Mouse (Mus musculus) frontal cortex, adult 2 months (tissue): ENCODE results near the gene Parva. TPM values are rescaled to one million over a fixed set of nuclear protein-coding genes. Genes with fewer than 3 reads are reported as not detected.

Experiments
- DNase-seq, 2 experiments: peaks; one replicate each; pipeline ENCODE4 v3.0.0; 2022; ENCODE audit warnings: low spot score in 1 of 2; ENCODE audit errors: extremely low spot score in 1 of 2
- polyA plus RNA-seq: library from polyadenylated mRNA; depleted of rRNA; stranded (reverse); fragments of >200 nt; gene quantifications from 2 replicates; pipeline ENCODE4 v1.2.3, GENCODE M21; 2012; rRNA removed

The Parva gene
- polyA plus RNA-seq = 40.7 and 43.7 TPM in 2 replicates

DNA sequence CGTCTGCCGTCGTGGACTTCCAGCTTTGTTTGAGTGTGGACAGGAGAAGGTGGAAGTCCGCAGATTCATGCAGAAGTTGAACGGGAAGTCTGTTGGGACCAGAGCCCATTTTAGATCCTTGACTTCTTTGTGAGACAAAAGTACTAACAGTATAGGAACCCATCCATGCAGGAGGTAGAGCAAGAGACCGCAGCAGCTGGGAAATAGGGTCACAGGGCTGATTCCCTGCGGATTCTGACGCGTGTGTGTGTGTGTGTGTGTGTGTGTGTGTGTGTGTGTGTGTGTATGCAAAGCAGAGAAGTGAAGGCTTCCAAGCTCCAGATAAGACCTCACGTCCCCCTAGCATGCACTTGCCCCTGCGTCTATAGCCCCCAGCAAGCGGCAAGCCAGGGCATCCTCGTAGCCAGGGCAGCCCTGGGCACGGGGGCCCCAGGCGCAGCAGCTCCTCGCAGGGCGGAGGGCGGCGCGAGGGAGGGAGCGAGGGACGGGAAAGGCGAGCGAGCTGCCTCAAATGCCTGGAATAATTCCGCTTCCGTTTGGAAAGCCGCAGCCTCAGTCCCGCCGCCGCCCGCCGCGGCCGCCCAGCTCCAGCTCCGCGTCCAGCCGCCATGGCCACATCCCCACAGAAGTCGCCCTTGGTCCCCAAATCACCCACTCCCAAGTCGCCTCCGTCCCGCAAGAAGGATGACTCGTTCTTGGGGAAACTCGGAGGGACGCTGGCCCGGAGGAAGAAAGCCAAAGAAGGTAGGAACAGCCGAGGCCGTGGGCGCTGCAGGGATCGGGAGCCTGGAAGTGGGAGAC lies at the start of gene Parva:
Parva (plus strand) TSS at position 149 of the 801 bp plus-strand sequence.
- DNase-seq = peak; percentile 15 to 54

DNA sequence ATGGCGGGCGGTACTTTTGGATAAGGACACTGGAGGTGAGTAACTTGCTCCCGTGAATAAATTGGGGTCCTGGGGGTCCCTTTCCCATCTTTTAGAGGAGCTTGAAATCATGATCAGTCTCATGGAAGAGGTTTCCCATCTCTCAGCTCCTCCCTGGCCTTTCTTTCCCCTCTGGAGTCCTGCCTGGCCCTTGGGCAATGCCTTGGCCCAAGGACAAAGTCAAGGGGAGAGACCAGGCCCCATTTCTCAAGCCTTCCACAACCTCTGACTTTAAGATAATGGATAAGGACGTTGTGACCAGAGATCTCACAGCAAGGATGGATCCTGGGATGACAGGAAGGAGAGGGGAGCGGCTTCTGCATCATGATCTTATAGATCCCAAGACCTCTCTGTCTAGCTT lies 49.2 kb upstream of the Parva start:
- no peak for DNase-seq

DNA sequence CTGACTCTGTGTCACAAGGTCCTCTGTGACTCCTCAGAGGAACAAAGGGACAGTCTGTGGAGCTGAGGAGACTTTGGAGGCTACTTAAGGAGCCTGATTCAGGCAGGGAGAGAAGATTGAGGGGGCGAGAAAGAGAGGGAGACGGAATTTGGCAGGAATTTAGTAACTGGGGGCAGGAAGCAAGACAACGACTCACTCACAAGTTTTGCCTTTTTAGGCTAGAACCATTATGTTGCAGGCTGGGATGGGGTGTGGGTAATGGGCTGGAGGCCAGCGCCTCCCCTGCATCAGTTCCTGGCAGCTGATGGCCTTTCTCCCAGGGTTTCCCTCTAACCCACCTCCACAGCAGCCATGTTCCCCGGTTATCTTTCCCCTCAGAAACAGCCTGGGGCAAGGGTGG lies 48.8 kb upstream of the Parva start:
- DNase-seq = peak; percentile 72 to 82

DNA sequence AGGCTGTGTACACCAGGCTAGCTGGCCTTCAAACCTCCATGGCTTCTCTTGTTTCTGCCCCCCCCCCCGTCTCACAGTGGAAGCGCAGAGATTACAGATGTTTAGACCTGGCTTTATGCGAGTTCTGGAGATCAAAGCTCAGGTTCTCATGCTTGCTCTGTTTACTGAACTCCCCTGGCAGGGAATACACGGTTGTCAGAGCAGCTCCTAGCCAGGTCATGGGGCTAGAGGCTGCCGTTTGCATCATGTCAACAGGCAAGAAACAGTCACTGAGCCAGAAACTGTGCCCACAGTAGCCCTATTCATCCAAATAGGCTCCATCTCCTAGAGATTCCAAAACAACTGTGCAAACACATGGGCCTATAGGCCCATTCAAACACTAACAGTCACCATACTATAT lies 40.8 kb upstream of the Parva start:
- no peak for DNase-seq

DNA sequence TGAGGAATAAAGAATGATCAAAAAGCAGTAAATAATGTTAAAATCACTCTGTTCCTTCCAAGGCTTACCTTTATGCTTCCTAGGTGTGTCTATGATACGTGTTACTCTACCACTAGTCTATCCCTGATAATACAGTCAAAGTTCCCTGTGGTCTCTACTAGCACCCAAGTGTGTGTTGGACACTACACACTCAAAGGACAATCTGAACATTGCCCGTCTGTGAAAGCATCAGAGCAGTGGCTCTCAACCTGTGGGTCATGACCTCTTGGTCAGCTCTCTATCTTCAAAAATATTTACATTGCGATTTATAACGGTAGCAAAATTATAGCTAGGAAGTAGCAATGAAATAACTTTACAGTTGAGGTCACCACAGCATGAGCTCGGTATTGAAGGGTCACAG lies 39.4 kb upstream of the Parva start:
- no peak for DNase-seq

DNA sequence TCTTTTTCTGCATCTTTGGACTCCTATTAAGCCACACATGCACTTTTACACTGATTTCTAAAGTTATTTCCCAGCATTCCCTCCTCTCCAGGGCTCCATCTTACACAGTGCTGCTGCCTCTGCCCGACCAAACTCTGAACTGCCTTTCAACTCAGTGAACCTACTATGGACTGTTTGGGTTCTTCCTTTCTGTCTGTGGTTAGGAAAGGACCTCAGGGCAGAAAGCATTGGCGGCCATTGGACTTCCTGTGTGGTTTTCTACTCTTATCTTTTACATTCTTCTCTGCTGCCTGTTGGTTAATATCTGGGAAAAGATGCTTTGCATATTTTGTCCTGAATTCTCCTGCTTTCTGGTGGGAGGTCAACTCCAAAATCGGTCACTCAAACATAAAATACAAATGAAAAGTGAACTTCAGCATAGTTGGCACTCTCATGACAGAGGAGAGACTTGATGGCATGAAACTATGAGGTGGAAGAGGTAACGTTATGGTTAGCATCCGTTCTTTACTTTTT lies 38.9 kb upstream of the Parva start:
- no peak for DNase-seq

DNA sequence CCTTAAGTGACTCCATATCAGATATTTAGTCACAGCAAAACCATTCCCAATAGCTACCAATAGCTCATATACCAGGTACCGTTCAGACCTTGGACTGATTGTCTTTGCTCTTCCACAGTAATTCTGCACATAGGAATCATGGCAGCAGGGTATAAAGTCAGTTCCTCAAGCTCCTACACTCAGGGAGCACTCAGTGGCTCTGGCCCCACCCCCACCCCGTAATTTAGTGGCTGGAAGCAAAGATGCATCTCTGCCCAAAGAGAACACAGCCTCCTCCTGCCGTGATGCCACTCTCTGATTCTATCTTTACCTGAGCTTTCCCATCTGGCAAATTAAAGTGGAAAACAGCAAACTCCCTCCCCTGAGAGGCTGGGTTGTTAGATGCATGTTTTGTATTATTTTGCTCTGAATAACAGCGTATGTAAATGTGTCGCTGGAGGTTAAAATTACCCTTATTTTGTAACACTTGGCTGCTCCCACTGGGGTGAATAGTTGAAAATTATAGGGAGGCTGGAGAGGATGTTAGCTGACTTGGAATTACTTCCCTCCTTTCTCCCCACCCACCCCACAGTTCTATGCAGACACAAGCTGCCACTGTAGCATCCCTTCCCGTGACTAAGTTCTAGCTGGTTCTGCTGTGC lies 37.6 kb upstream of the Parva start:
- no peak for DNase-seq

DNA sequence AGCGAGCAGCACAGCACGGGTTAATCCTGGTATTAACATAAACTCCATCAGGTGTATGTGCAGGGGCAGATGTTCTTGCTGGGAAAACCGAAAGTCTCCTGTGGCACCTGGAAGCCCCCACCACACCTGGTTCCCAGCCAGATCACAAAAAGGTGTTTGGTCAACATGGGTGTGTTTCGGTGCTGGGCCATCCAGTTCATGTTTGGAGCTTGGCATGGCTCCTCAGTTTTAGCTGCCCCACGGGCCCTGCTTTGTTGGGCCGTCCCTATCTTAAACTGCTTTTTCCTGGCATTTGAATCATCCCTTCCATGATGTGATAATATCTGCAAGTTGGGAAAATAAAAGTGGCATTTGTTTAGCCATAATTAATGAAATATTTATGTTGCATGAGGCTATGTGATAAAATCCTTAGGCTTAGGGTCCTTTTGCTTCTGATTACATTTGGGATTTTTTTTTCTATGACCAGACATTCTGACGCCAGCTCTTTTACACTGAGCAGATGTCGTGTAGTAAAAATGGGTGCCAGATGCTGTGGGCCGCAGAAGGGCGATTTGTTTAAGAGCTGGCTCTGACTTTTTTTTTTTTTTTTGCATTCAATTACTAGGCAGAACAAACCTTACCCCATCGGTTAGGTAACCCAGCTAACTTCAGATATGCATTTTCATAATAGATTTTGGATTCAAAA lies 36.9 kb upstream of the Parva start:
- DNase-seq = peak in 1 of 2 experiments; percentile 60

DNA sequence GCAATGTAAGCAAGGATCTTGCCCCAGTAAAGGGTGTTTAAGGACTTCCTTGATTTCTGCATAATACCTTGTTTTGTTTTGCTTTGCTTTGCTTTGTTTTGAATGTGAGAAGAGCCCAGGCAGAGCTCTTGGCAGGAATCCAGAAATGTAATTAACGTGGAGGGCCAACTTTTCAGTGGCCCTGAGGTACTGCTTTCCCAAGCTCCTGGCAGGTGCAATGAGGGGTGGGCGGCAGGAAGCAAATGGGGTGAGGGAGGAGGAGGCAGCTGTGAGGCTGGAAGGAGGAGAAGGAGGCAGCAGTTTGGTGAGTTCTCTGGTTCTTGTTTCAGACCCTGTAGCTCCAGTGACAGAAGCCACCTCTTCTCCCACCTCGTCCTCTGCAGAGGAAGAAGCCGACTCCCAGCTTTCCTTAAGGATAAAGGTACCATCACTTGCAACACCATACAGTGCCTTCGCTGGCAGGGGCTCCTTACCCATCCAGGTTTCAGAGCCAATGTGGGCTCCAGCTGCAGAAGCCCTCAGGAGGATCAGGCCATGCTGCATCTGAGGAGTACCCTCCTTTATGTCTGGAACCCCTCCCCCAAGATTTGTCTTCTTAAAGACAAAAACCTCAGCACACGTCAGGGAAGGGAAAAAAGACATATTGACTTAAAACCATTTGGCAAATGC lies 36.2 kb upstream of the Parva start:
- no peak for DNase-seq

DNA sequence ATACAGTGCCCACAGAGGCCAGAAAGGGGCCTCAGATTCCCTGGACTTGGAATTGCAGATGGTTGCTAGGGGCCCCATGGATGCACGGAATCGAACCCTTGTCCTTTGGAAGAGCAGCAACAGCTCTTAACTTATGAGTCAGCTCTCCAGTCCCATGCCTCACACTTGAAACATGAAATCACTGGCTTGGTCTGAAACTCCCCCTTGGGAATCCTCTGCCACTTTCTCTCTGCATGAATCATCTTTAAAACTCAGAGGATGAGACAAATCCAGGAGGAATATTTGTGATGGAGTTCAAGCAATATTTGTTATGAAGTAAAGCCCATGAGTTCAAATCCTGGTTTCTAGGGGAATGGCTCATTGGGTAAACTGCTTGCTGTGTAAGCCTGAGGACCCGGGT lies 29.5 kb upstream of the Parva start:
- no peak for DNase-seq

DNA sequence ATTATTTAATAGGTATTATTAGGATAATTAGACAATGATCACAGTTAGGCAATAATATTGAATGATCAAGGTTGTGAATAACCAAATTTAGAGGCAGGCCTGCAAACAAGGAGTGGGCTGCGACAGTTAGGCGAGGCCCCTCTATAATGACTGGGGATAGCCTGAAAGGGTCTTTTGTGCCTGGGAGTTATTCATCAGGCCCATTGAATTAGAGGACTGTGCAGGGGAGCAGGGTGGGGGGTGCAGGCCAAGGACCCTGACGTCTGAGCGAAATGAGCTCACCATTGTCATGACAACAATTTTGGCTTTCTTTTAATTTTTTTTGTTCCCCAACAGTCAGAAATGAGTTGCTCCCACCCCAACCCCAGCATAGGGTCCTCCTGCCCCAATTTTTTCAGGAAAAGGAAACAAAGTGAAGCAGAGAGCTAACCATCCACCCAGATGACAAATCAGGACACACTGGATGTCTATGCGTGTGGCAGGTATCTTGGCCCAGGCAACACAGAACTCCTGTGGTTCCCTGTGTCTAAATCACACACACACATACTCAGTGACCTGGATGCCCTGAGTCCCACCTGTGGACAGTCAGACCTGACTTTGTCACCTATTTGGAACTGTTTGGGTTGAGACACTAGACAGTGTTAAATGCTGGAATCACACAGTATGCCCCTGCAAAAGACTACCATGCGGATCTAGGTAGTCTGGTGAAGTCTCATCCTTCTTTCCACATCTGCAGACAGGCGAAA lies 27.7 kb upstream of the Parva start:
- no peak for DNase-seq

DNA sequence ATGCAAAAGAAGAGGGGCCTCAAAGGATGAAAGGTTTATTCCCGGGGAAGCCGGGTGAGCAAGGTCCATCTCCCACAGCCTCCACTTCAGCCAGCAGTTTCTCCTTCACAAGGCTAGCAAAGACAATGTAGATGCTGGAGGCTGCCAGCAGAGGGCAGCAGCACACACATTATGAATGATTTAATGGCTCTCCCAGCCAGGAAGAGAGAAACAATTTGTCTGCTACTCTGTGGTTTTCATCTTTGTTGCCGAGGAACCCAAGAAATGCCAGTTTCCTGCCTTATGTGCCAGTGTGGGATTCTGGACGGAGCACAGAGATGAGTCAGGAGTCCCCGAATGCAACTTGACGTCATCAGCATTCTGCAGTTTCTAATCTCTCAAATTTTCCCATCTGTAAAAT lies 27.1 kb upstream of the Parva start:
- DNase-seq = peak; percentile 35 to 79

DNA sequence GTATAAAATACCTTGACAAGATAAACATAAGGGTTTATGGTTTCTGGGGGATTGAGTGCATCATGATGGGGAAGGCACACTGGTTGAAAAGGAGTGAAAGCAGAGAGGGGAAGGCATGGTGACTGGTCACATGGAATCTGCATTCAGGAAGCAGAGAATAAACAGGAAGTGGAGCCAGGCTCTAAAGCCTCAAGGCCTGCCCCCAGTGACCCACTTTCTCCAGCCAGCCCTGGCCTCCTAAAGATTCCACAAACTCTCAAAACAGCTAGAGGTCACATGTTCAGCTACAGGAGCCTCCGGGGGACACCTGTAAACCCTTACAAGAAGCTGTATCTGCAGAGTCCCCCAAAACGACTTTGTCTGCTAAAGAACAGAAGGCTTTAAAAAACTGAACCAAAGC lies 22.2 kb upstream of the Parva start:
- DNase-seq = no peak

DNA sequence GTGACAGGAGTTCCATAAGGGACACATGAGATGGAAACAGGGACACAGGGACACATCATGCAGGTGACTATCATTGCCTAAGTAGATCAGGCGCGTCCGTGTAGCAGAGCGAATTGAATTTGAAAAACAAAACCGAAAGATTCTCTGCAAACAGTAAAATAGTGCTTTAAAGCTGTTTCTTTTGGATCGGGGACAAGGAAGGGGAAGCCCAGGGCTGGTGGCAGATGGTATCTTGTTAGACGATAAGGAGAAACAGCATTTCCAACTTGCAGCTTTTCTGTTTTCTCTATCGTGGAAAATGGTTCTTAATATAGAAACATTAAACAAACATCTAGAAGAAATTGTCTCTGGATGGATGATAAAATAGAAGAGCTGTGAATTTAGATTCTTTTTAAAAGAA lies 21.7 kb upstream of the Parva start:
- DNase-seq = peak in 1 of 2 experiments; percentile 33

DNA sequence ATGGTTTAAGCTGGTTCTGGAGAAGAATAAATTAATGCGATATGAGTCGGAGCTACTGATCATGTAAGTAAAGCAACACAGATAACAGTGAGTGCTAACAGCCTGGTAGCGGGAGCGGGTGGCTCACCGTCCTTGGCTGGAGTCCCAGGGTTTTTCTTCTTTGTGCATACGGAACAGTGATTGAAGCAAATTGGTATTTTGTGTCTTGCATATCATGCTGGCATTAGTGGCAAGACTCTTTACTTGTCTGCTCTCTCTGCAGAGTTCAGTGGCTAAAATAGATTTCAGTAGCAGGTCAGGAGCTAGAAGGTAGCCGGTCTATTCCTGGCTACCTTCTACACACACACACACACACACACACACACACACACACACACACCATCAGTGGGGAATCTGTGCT lies 19.7 kb upstream of the Parva start:
- peak in 1 of 2 experiments; percentile 37 for DNase-seq

DNA sequence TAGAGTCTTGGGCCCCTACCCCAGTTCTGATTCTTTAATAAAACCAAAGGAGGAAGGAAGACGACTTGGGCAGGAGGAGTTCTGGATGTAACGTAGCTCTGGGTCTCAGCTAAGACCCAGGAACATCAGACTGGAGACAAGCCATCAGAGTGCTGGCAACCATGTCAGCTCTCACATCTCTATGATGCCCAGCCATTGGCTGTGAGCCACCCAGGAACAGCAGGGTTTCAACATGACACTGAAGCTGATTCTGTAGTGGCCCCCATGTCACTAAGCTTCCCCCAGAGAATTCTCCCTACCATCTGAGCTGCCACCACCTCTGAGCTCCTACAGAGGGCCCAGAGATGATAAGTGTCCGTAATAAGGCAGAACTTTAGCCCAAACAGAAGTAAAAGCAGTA lies 17.3 kb upstream of the Parva start:
- no peak for DNase-seq

DNA sequence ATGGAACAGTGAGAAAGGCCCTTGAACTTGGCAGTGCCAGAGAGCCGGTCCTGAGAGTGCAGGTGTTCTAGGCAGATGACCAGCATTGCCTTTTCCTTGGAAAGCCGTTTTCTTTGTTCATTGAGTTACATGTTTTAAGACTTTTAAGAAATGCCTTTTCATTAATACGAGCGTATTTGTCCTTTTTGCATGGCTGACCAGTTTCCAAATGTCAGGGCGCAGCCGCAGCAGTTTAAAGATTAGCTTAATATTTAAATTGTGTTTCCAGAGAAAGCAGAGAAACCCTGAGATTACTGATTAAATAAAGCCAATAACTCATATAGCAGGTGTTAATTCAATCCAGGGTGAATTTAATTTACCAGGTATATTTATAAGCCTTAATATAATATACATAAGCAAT lies 14.0 kb upstream of the Parva start:
- DNase-seq = no peak

DNA sequence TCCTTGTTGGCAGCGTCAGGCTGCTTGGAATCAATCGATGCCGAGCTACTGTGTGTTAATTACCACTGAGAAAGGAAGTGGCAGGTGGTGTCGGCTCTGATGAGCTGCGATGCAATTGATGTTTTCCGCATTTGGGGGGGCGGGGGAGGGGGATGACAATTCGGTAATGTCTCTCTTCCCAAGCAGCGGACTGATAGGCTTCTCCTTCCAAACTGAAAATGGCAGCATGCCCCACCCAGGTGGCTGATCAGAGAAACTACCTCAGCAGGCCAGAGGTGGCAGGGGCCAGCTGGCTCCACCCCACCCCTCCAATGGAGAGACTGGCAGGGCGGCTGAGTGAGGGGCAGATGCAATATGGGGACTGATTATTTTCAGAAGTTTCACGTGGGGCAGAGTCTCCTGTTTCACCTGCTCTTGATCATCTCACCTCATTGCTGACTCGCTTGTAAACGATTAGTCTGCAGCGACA lies 11.2 kb upstream of the Parva start:
- DNase-seq = no peak

DNA sequence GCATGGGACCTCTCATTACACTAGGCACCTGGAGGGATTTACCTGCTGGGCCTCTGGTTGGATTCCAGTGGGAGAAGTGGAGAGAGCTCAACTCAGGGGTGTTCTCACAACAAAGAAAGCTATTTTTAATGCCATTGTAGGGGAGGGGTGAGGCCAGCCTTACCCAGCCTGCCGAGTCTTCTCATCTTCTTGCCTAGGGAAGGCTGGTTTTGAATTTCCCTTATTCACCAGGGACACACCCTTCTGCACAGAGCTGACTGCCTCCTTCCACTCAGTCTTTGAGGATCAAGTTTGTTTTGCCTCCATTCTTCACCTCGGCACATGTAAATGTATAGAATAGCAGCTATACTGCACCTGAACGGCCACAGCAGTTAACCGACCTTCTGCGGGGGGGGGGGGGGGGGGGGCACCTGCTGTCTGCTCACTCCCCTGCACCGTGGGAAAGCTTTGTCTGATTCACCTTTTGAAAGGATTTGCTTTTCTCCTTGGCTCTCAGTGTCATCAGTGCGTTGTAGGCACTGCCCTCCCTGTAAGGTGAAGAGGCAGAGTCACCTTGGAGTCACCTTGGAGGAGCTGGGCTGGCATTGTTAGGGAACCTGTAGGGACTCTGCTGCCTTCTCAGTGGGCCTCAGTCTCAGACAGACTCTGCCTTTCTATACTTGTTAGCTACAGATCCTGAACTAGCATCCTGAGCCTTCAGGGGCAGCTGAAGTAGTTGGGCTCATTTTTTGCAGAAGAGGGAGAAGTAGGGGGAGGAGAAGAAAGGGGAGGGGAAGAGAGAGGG lies 10.4 kb upstream of the Parva start:
- no peak for DNase-seq
